Mouse (Mus musculus): ENCODE results near the gene Mrgprx1.

Mrgprx1 gene

DNA sequence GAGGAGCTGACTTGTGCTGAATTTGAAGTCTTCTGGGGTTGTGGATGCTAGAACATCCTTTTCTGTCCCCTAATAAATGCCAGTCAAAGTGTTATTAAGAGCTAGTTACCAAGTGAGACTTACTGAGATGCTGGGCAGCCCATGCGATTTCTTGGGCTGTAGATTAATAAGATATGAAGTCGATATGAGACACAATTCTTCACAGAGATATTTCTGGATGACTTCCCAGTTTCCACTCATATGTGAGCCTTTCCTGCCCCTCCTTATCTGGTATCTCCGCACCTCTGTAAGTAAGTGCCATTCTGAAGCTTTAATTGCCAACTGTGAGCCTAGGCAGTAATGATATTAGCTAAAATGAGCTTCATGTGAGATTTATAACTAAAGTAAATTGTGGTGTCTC is at the start of gene Mrgprx1:
Gene Mrgprx1 (minus strand): TSS at position 101 of the 400 bp plus-strand sequence.
- DNase-seq: no peak

GRCm38 (mm10) chr7:48075521-48075920 is 48.1 kb upstream of the Mrgprx1 start:
- DNase-seq: no peak

DNA sequence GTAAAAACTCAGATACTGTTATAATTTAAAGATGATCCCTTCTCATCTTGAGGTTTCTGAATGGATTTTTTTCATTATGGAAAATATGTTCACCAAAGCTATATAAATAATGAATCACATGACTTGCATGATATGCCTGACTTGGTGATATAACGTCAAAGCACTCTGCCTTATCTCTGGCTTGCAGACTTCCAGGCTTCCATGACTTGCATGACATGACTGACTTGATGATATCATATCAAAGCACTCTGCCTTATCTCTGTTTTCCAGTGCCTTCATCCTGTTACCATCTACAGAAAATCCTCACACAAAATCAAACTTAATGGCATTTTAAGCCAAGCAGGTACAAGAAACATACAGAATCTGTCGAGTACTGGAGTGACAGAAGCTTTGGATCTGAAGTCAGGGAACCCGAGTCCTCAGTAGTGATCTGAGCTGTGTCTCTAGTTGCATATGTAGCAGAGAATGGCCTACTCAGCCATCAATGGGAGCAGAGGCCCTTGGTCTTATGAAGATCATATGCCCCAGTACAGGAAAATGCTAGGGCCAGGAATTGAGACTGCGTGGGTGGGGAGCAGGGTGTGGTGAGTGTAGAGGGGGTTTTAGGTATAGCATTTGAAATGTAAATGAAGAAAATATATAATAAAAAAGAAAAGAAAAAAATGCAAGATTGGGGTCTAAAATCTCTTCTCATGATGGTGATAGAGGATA is 19.2 kb upstream of the Mrgprx1 start:
- no peak for DNase-seq

- no peak for DNase-seq
Observed at GRCm38 (mm10) chr7:48044046-48044445, 16.6 kb upstream of the Mrgprx1 start.

GRCm38 (mm10) chr7:48017874-48018273 is 9.5 kb downstream of the Mrgprx1 start:
- no peak for DNase-seq

- DNase-seq: no peak
Observed at GRCm38 (mm10) chr7:47995689-47996088, 31.7 kb downstream of the Mrgprx1 start.

DNA sequence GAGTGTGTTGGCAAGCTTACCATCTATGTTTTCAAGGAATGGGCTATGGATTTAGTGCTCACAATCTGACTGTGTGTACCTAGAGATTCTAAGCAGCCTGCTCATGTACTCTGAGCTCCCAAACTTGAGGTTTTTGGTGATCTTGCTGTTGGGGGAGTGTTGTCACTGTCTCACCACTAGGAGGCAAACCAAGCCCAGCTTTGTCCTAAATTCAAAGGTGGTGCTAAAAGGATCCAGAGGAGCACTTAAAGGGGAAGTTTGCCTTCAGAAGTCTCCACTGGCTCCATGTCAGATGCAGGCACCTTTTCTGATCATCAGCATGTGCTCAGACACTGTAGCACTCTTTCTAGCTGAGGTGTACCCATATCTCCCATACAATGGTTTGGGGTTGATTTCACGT is 40.6 kb downstream of the Mrgprx1 start:
- no peak for DNase-seq

DNA sequence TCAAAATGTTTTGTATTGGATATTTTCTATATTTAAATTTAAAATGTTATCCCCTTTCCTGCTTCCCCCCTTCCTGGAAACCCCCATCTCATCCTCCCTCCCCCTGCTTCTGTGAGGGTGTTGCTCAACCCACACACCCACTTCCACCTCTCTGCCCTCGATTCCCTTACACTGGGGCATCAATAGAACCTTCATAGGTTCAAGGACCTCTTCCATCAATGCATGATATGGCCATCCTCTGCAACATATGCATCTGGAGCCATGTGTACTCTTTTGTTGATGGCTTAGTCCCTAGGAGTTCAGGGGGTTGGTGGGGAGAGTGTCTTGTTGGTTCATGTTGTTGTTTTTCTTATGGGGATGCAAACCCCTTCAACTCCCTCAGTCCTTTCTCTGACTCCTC is 45.4 kb downstream of the Mrgprx1 start, which contains the start of gene Mrgpra4:
Gene Mrgpra4 (minus strand): TSS at position 101 of the 400 bp plus-strand sequence.
- no peak for DNase-seq

All from thymus, postnatal 4 days (tissue).